Mouse (Mus musculus): ENCODE measurements at regions not wholly inside any gene's neighbourhood (a gene's known extent, or its start where the extent isn't known, plus 50 kb on each side); places are given as distances from the start of the nearest gene placed in this dataset.
"Not testable (repeated sequence)": the region's sequence is repeated elsewhere in the genome, so short reads cannot be mapped to it uniquely, and the experiment has no call there.

- Histone ChIP-seq H3K4me3 (replicated peaks; ENCODE audit: insufficient read depth, low read depth, low read length) (no peak overlapping the region), H3K27me3 (ENCODE audit: control insufficient read depth, insufficient read depth, low read length) (no peaks in the 10 kb centered on the region; the same call in 1 of the 2 replicates), H3K27ac (ENCODE audit: insufficient read depth, low read length) (no peak overlapping the region), H3K4me1 (ENCODE audit: control insufficient read depth, insufficient read depth, low read length) (no peaks in the 10 kb centered on the region)
- no peak for TF ChIP-seq CTCF (IDR thresholded peaks at IDR 0.05; ENCODE audit: borderline replicate concordance, insufficient read depth, low read depth, low read length)
- TF ChIP-seq POLR2A (IDR thresholded peaks at IDR 0.05; ENCODE audit: borderline replicate concordance, insufficient read depth, low read length) = no peak
- no peak for DNase-seq
Observed at GRCm38 (mm10) chr2:63706643-63707042, 391.2 kb downstream of the Fign start.

GRCm38 (mm10) chr2:63706183-63706582 is 391.7 kb downstream of the Fign start:
- H3K27ac ChIP-seq (ENCODE audit: insufficient read depth, low read length) = no peak overlapping the region
- DNase-seq = no peak
- no peak overlapping the region for H3K4me3 ChIP-seq (replicated peaks; ENCODE audit: insufficient read depth, low read depth, low read length)
- no peaks in the 10 kb centered on the region; the same call in 1 of the 2 replicates for H3K27me3 ChIP-seq (ENCODE audit: control insufficient read depth, insufficient read depth, low read length)
- TF ChIP-seq POLR2A (IDR thresholded peaks at IDR 0.05; ENCODE audit: borderline replicate concordance, insufficient read depth, low read length) (no peak), CTCF (IDR thresholded peaks at IDR 0.05; ENCODE audit: borderline replicate concordance, insufficient read depth, low read depth, low read length) (no peak)
- WGBS = 53% methylated on average over 3 of the region's 3 CpGs
- no peaks in the 10 kb centered on the region for H3K4me1 ChIP-seq (ENCODE audit: control insufficient read depth, insufficient read depth, low read length)

GRCm38 (mm10) chr2:63702333-63703096 is 395.3 kb downstream of the Fign start:
- Histone ChIP-seq H3K27ac (ENCODE audit: insufficient read depth, low read length) (no peak overlapping the region), H3K4me1 (ENCODE audit: control insufficient read depth, insufficient read depth, low read length) (no peaks in the 10 kb centered on the region), H3K27me3 (ENCODE audit: control insufficient read depth, insufficient read depth, low read length) (no peaks in the 10 kb centered on the region; the same call in 1 of the 2 replicates), H3K4me3 (replicated peaks; ENCODE audit: insufficient read depth, low read depth, low read length) (no peak overlapping the region)
- WGBS = 3% methylated on average over 22 of the region's 22 CpGs
- DNase-seq = peak; percentile 12 to 16
- TF ChIP-seq CTCF (IDR thresholded peaks at IDR 0.05; ENCODE audit: borderline replicate concordance, insufficient read depth, low read depth, low read length) (no peak), POLR2A (IDR thresholded peaks at IDR 0.05; ENCODE audit: borderline replicate concordance, insufficient read depth, low read length) (no peak)

- no peak for DNase-seq
- WGBS = 37% methylated on average over 13 of the region's 13 CpGs
Observed at GRCm38 (mm10) chr2:63701861-63702260, 396.0 kb downstream of the Fign start.

GRCm38 (mm10) chr2:63700255-63700654 is 397.6 kb downstream of the Fign start:
- no peak for DNase-seq
- no peaks in the 10 kb centered on the region; the same call in 1 of the 2 replicates for H3K27me3 ChIP-seq (ENCODE audit: control insufficient read depth, insufficient read depth, low read length)
- H3K27ac ChIP-seq (ENCODE audit: insufficient read depth, low read length) = no peak overlapping the region
- TF ChIP-seq POLR2A (IDR thresholded peaks at IDR 0.05; ENCODE audit: borderline replicate concordance, insufficient read depth, low read length) (no peak), CTCF (IDR thresholded peaks at IDR 0.05; ENCODE audit: borderline replicate concordance, insufficient read depth, low read depth, low read length) (no peak)
- WGBS = 16% methylated on average over 3 of the region's 3 CpGs
- no peaks in the 10 kb centered on the region for H3K4me1 ChIP-seq (ENCODE audit: control insufficient read depth, insufficient read depth, low read length)
- no peak overlapping the region for H3K4me3 ChIP-seq (replicated peaks; ENCODE audit: insufficient read depth, low read depth, low read length)

More at GRCm38 (mm10) chr2:63701861-63702260, 396.0 kb downstream of the Fign start:
- no peaks in the 10 kb centered on the region; the same call in 1 of the 2 replicates for H3K27me3 ChIP-seq (ENCODE audit: control insufficient read depth, insufficient read depth, low read length)
- H3K27ac ChIP-seq (ENCODE audit: insufficient read depth, low read length) = no peak overlapping the region
- H3K4me1 ChIP-seq (ENCODE audit: control insufficient read depth, insufficient read depth, low read length) = no peaks in the 10 kb centered on the region
- H3K4me3 ChIP-seq (replicated peaks; ENCODE audit: insufficient read depth, low read depth, low read length) = no peak overlapping the region
- TF ChIP-seq POLR2A (IDR thresholded peaks at IDR 0.05; ENCODE audit: borderline replicate concordance, insufficient read depth, low read length) (no peak), CTCF (IDR thresholded peaks at IDR 0.05; ENCODE audit: borderline replicate concordance, insufficient read depth, low read depth, low read length) (no peak)

GRCm38 (mm10) chr2:63669700-63670099 is 428.1 kb downstream of the Fign start:
- DNase-seq = no peak
- TF ChIP-seq CTCF (IDR thresholded peaks at IDR 0.05; ENCODE audit: borderline replicate concordance, insufficient read depth, low read depth, low read length) = no peak
- TF ChIP-seq POLR2A (IDR thresholded peaks at IDR 0.05; ENCODE audit: borderline replicate concordance, insufficient read depth, low read length) = no peak
- no peak overlapping the region for H3K4me3 ChIP-seq (replicated peaks; ENCODE audit: insufficient read depth, low read depth, low read length)
- no peaks in the 10 kb centered on the region for H3K27me3 ChIP-seq (ENCODE audit: control insufficient read depth, insufficient read depth, low read length)
- no peaks in the 10 kb centered on the region for H3K4me1 ChIP-seq (ENCODE audit: control insufficient read depth, insufficient read depth, low read length)
- no peak overlapping the region for H3K27ac ChIP-seq (ENCODE audit: insufficient read depth, low read length)
- 37% methylated on average over 3 of the region's 3 CpGs for WGBS

- no peaks in the 10 kb centered on the region for H3K4me1 ChIP-seq (ENCODE audit: control insufficient read depth, insufficient read depth, low read length)
- WGBS = 68% methylated on average over 7 of the region's 7 CpGs
- no peak overlapping the region for H3K27ac ChIP-seq (ENCODE audit: insufficient read depth, low read length)
Observed at GRCm38 (mm10) chr2:63668784-63669183, 429.1 kb downstream of the Fign start.

GRCm38 (mm10) chr2:63659947-63660346 is 437.9 kb downstream of the Fign start:
- not testable (repeated sequence) for H3K4me1 ChIP-seq (ENCODE audit: control insufficient read depth, insufficient read depth, low read length); H3K4me3 ChIP-seq (replicated peaks; ENCODE audit: insufficient read depth, low read depth, low read length); H3K27ac ChIP-seq (ENCODE audit: insufficient read depth, low read length); H3K27me3 ChIP-seq (ENCODE audit: control insufficient read depth, insufficient read depth, low read length); DNase-seq
- 90% methylated on average over 2 of the region's 2 CpGs for WGBS

More at GRCm38 (mm10) chr2:63668784-63669183, 429.1 kb downstream of the Fign start:
- no peaks in the 10 kb centered on the region for H3K27me3 ChIP-seq (ENCODE audit: control insufficient read depth, insufficient read depth, low read length)
- no peak for TF ChIP-seq POLR2A (IDR thresholded peaks at IDR 0.05; ENCODE audit: borderline replicate concordance, insufficient read depth, low read length)
- no peak for TF ChIP-seq CTCF (IDR thresholded peaks at IDR 0.05; ENCODE audit: borderline replicate concordance, insufficient read depth, low read depth, low read length)
- no peak overlapping the region for H3K4me3 ChIP-seq (replicated peaks; ENCODE audit: insufficient read depth, low read depth, low read length)
- no peak for DNase-seq

Data from cerebellum, adult 2 months (tissue).